Mouse (Mus musculus) CH12.LX (cell line): ENCODE measurements at regions not wholly inside any gene's neighbourhood (a gene's known extent, or its start where the extent isn't known, plus 50 kb on each side); places are given as distances from the start of the nearest gene placed in this dataset.

Experiments used
- CTCF ChIP-seq, 2 experiments: IDR thresholded peaks in 1 of 2; conservative IDR thresholded peaks in 1 of 2; 2 replicates each; pipeline ENCODE4 v1.5.1; 2011 to 2012; ENCODE audit warnings: low read depth in 2 of 2, low read length in 2 of 2, improper control_type of control experiment in 1 of 2, inconsistent platforms in 1 of 2, mild to moderate bottlenecking in 1 of 2, moderate library complexity in 1 of 2
- EP300 ChIP-seq: IDR thresholded peaks from 2 replicates; pipeline ENCODE4 v1.6.1; 2011; ENCODE audit warnings: low read length, improper control_type of control experiment
- POLR2A ChIP-seq: IDR thresholded peaks from 2 replicates; pipeline ENCODE4 v1.6.1; 2011; ENCODE audit warnings: low read depth, mild to moderate bottlenecking, improper control_type of control experiment, low read length
- ZC3H11A ChIP-seq: IDR thresholded peaks from 2 replicates; pipeline ENCODE4 v1.6.1; 2012; ENCODE audit warnings: low read depth, mild to moderate bottlenecking, inconsistent platforms, low read length, improper control_type of control experiment

DNA sequence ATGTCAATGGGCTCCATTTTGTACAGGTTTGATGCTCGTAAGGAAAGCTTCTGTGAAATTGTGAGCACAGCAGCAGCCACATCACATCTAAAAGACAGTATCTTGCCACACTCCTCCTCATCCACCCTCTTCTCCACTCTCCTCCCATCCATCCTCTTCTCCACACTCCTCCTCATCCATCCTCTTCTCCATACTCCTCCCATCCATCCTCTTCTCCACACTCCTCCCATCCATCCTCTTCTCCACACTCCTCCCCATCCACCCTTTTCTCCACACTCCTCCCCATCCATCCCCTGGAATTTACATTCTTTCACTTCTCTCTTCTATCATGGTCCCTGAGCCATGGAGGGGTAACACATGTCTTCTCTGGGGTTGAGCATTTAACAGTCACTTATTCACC, 116.7 kb upstream of the Dnajc1 start:
- TF ChIP-seq EP300, result no peak
- no peak for TF ChIP-seq CTCF (conservative IDR thresholded peaks at IDR 0.05 in 1 of 2, IDR thresholded peaks at IDR 0.05 in 1 of 2; ENCODE audit: low read depth in 2 of 2, low read length in 2 of 2)
- TF ChIP-seq POLR2A, result no peak
- no peak for TF ChIP-seq ZC3H11A
